ENCODE assay signal across 13 mouse cellular contexts in genomic region chr2:168005616-168006015, GRCm38 (mm10). TPM values are rescaled to one million over a fixed set of nuclear protein-coding genes. Genes with fewer than 3 reads are reported as not detected.
DNase-seq lines count a peak whose midpoint lies in the region; ATAC-seq and TF ChIP-seq lines count a peak whose summit lies in the region.
"Had no signal": no experiment of that assay in that cellular context is flagged by ENCODE, and none has a peak within 500 bp of the region (broad histone marks: within the 10 kb centered on the region; RNA-seq: fewer than 3 reads in every experiment).

No protein-coding gene starts in this region.

- no peak for TF ChIP-seq CTCF in lung, embryonic 14.5 days (IDR thresholded peaks at IDR 0.05; ENCODE audit: low read depth)
- no peak for TF ChIP-seq CTCF in intestine, postnatal 0 days (IDR thresholded peaks at IDR 0.05; ENCODE audit: low read depth)

- peak; percentile 48 for DNase-seq in lung, embryonic 14.5 days
- DNase-seq in lung, postnatal 14 days: no peak
- DNase-seq in cerebellum, postnatal 4 days (ENCODE audit: low spot score in 2 of 2): no peak
- DNase-seq in urinary bladder, postnatal 25 days (ENCODE audit: low spot score): no peak
- DNase-seq in neural tube, embryonic 10.5 days (ENCODE audit: extremely low spot score, low spot score): no peak
- DNase-seq: adrenal gland, postnatal 25 days; cerebellum, adult 9-11 months; right cerebral cortex, adult 18-20 months had no signal

- H3K27ac ChIP-seq in lung, embryonic 14.5 days (ENCODE audit: low read depth): no peak overlapping the region
- H3K27ac ChIP-seq in intestine, postnatal 0 days (ENCODE audit: low read depth, low read length): peak overlapping the region; percentile 62
- H3K27ac ChIP-seq in liver, embryonic 16.5 days (ENCODE audit: low read length): no peak overlapping the region
- H3K27ac ChIP-seq: hindbrain, embryonic 13.5 days had no signal

- no peak overlapping the region for H3K4me2 ChIP-seq in lung, embryonic 14.5 days
- H3K4me2 ChIP-seq in intestine, postnatal 0 days (replicated peaks; ENCODE audit: low read depth): no peak overlapping the region
- H3K4me2 ChIP-seq in liver, embryonic 16.5 days (ENCODE audit: low read depth, low read length): no peak overlapping the region
- H3K4me2 ChIP-seq: hindbrain, embryonic 13.5 days had no signal

- H3K36me3 ChIP-seq in lung, embryonic 14.5 days (ENCODE audit: insufficient read depth): no peaks in the 10 kb centered on the region
- H3K36me3 ChIP-seq in intestine, postnatal 0 days (ENCODE audit: control insufficient read depth, insufficient read depth): no peaks in the 10 kb centered on the region
- no peaks in the 10 kb centered on the region for H3K36me3 ChIP-seq in liver, embryonic 16.5 days (ENCODE audit: control insufficient read depth, insufficient read depth)
- H3K36me3 ChIP-seq: G1E; hindbrain, embryonic 13.5 days had no signal

- H3K9me3 ChIP-seq in lung, embryonic 14.5 days (ENCODE audit: low read depth, low read length): no peaks in the 10 kb centered on the region
- H3K9me3 ChIP-seq in intestine, postnatal 0 days (ENCODE audit: control insufficient read depth): no peaks in the 10 kb centered on the region
- no peaks in the 10 kb centered on the region for H3K9me3 ChIP-seq in liver, embryonic 16.5 days (replicated peaks; ENCODE audit: control insufficient read depth, low read length)
- H3K9me3 ChIP-seq: G1E had no signal

- H3K4me3 ChIP-seq in lung, embryonic 14.5 days (ENCODE audit: low read depth, low read length): no peak overlapping the region
- no peak overlapping the region for H3K4me3 ChIP-seq in intestine, postnatal 0 days (ENCODE audit: low read depth, low read length)
- no peak overlapping the region for H3K4me3 ChIP-seq in liver, embryonic 16.5 days (ENCODE audit: low read depth, low read length)
- H3K4me3 ChIP-seq: hindbrain, embryonic 13.5 days had no signal

- no peaks in the 10 kb centered on the region for H3K27me3 ChIP-seq in lung, embryonic 14.5 days (ENCODE audit: insufficient read depth, low read length)
- no peaks in the 10 kb centered on the region for H3K27me3 ChIP-seq in intestine, postnatal 0 days (replicated peaks; ENCODE audit: control insufficient read depth, insufficient read depth, low read length)
- H3K27me3 ChIP-seq in liver, embryonic 16.5 days (ENCODE audit: control insufficient read depth, insufficient read depth, low read depth, low read length): no peaks in the 10 kb centered on the region
- H3K27me3 ChIP-seq: hindbrain, embryonic 13.5 days had no signal

- WGBS in lung, embryonic 14.5 days: 32% methylated on average over 3 of the region's 3 CpGs
- WGBS in intestine, postnatal 0 days: 29% methylated on average over 3 of the region's 3 CpGs
- 21% methylated on average over 3 of the region's 3 CpGs for WGBS in liver, embryonic 16.5 days (ENCODE audit: insufficient replicate concordance)

- no peak overlapping the region for H3K9ac ChIP-seq in lung, embryonic 14.5 days
- H3K9ac ChIP-seq in intestine, postnatal 0 days (ENCODE audit: low read depth, low read length): no peak overlapping the region
- no peak overlapping the region for H3K9ac ChIP-seq in liver, embryonic 16.5 days (ENCODE audit: low read depth, low read length)
- H3K9ac ChIP-seq: hindbrain, embryonic 13.5 days had no signal

- no peak for ATAC-seq in lung, embryonic 14.5 days (ENCODE audit: insufficient read depth)
- ATAC-seq in intestine, postnatal 0 days: peak; percentile 55
- ATAC-seq in liver, embryonic 16.5 days (ENCODE audit: low read depth): peak; percentile 30
- no peak for ATAC-seq in frontal cortex, adult (ENCODE audit: low TSS enrichment)

- H3K4me1 ChIP-seq in lung, embryonic 14.5 days (ENCODE audit: insufficient read depth): peaks cover 6% of the 10 kb centered on the region
- H3K4me1 ChIP-seq in intestine, postnatal 0 days (replicated peaks; ENCODE audit: control insufficient read depth, insufficient read depth, low read length): peaks cover 14% of the 10 kb centered on the region
- H3K4me1 ChIP-seq in liver, embryonic 16.5 days (ENCODE audit: control insufficient read depth, low read depth, low read length): peaks cover 5% of the 10 kb centered on the region

RNA-seq across cellular contexts. Expression of gene Ripor3, which starts 4.8 kb away (rescaled TPM):
- 2.0 and 2.2 TPM in 2 replicates for polyA plus RNA-seq in lung, embryonic 14.5 days (2014; fragmentation: Nextera tagmentation; extraction: Ambion mirVana)
- 1.5 and 1.6 TPM in 2 replicates for polyA plus RNA-seq in intestine, postnatal 0 days (2015; fragmentation: Nextera tagmentation; extraction: Ambion mirVana)
- 0.81 and 1.2 TPM in 2 replicates for polyA plus RNA-seq in liver, embryonic 16.5 days (2015; fragmentation: Nextera tagmentation; extraction: Ambion mirVana)

Comparison
In these comparisons a context has a peak if more than half of its experiments do, and no peak if none do; other contexts are left out.
1. ATAC-seq: peak in intestine, postnatal 0 days (single experiment) and liver, embryonic 16.5 days (single experiment); none in lung, embryonic 14.5 days (single experiment) and frontal cortex, adult (single experiment).